Mouse (Mus musculus) macrophage (primary cell): Measurements from ENCODE around the gene Tas1r3. TPM values are rescaled to one million over a fixed set of nuclear protein-coding genes. Genes with fewer than 3 reads are reported as not detected.

ENCODE experiments used
- H3K27ac ChIP-seq: fragments of 350-480 bp; formaldehyde crosslinking; 2 replicates; pipeline ENCODE4 v1.9.0; 2021
- H3K36me3 ChIP-seq: fragments of 350-480 bp; formaldehyde crosslinking; 2 replicates; pipeline ENCODE4 v1.9.0; 2021; ENCODE audit errors: inconsistent target
- H3K4me3 ChIP-seq: fragments of 350-480 bp; formaldehyde crosslinking; 2 replicates; pipeline ENCODE4 v1.9.0; 2021; ENCODE audit errors: inconsistent target
- H3K79me2 ChIP-seq: fragments of 350-480 bp; formaldehyde crosslinking; 2 replicates; pipeline ENCODE4 v1.9.0; 2021; ENCODE audit errors: inconsistent target
- WGBS: methylation state at CpG from one replicate; pipeline ENCODE4 v1.1.7; 2026; ENCODE audit warnings: inconsistent platforms; ENCODE audit not compliant: missing documents; 5-methylcytosine and 5-hydroxymethylcytosine counted together
- polyA plus RNA-seq: library from polyadenylated mRNA; stranded (reverse); fragments of 250-400 nt; gene quantifications from 3 replicates; pipeline ENCODE4 v1.2.4, GENCODE M21; 2018; ENCODE audit warnings: inconsistent platforms

Tas1r3 gene
- polyA plus RNA-seq, 1 experiment from 2014 or later = 0.04 TPM

DNA sequence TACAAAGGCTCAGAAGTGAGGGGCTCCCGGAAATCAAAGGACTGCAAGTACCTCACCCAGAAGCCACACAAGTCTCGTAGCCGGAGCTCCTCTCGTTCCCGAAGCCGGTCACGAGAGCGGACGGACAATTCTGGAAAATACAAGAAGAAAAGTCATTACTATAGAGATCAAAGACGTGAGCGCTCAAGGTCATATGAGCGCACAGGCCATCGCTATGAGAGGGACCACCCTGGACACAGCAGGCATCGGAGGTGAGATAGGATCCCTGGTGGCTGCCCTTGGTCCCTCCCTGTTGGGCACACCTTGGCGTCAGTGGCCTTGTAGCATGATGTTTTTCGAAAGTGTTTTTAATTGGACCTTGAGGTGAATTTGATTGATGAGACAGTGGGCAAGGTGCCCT is 39.7 kb downstream of the Tas1r3 start:
- peaks cover 69% of the 10 kb centered on the region for H3K79me2 ChIP-seq
- peaks cover 83% of the 10 kb centered on the region for H3K36me3 ChIP-seq
- no peak overlapping the region for H3K4me3 ChIP-seq
- WGBS = 97% methylated on average over 16 of the region's 16 CpGs
- H3K27ac ChIP-seq = no peak overlapping the region

DNA sequence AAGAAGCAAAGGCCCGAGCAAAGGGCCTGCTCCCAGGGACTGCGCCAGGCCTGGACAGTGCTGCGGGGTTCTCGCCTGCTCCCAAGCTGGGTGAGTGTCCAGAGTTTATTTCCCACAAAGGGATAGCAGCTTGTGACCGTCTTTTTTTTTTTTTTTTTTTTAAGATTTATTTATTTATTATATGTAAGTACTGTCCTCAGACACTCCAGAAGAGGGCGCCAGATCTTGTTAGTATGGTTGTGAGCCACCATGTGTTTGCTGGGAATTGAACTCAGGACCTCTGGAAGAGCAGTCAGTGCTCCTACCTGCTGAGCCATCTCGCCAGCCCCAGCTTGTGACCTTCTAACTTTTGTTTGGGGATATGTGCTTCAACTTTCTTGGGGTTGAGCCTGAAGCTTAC is 42.1 kb downstream of the Tas1r3 start:
- Histone ChIP-seq H3K36me3 (peaks cover 92% of the 10 kb centered on the region), H3K27ac (no peak overlapping the region), H3K79me2 (peaks cover 93% of the 10 kb centered on the region), H3K4me3 (no peak overlapping the region)
- 93% methylated on average over 6 of the region's 7 CpGs for WGBS

DNA sequence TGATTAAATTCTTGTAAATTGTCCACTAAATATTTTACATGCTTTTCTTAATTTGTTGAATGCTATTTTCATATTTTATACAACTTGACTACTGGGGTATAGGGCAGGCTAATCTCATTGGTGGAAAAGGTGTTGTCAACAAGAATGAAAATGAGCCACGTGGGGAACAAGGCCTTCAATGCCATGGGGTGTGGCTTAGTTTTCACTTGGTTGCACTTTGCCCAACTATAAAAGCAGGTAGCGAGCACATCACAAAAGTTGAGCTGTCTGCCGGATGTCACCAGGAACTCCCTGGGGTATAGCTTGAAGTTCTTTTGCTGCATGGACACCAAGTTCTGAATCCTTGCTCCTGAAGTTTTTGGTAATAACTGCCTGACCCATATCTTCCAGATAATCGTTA is 45.6 kb downstream of the Tas1r3 start:
- no peak overlapping the region for H3K27ac ChIP-seq
- WGBS = 94% methylated on average over 4 of the region's 4 CpGs

DNA sequence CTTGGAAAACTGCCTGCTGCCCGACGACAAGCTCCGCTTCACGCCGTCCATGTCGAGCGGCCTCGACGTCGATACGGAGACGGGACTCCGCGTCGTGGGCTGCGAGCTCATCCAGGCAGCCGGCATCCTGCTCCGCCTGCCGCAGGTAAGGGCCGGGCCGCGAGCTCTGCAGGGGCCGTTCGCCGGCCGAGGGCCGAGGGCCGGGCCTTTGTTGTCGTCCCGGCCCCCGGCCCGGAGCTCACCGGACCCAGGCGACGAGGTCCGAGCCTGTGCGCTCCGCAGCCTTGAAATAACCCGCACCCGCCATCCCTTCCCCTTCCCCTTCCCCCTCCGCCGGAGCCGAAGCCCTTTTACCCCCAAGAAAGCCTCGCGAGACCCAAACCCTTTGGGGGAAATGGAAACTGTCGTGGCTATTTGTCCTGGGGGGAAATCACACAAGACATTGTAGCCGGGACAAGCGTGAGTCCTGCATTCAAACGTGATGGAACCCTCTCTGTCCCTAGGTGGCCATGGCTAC is 50.4 kb downstream of the Tas1r3 start:
- WGBS = under 1% methylated on average over 44 of the region's 49 CpGs
- H3K36me3 ChIP-seq = peaks cover 59% of the 10 kb centered on the region
- peak overlapping the region; percentile 59 for H3K27ac ChIP-seq
- H3K79me2 ChIP-seq = peaks cover 58% of the 10 kb centered on the region
- peak overlapping the region; percentile 93 for H3K4me3 ChIP-seq

More for the DNA sequence above, 45.6 kb downstream of the Tas1r3 start:
- Histone ChIP-seq H3K36me3 (peaks cover 80% of the 10 kb centered on the region), H3K4me3 (no peak overlapping the region), H3K79me2 (peaks cover 100% of the 10 kb centered on the region)

DNA sequence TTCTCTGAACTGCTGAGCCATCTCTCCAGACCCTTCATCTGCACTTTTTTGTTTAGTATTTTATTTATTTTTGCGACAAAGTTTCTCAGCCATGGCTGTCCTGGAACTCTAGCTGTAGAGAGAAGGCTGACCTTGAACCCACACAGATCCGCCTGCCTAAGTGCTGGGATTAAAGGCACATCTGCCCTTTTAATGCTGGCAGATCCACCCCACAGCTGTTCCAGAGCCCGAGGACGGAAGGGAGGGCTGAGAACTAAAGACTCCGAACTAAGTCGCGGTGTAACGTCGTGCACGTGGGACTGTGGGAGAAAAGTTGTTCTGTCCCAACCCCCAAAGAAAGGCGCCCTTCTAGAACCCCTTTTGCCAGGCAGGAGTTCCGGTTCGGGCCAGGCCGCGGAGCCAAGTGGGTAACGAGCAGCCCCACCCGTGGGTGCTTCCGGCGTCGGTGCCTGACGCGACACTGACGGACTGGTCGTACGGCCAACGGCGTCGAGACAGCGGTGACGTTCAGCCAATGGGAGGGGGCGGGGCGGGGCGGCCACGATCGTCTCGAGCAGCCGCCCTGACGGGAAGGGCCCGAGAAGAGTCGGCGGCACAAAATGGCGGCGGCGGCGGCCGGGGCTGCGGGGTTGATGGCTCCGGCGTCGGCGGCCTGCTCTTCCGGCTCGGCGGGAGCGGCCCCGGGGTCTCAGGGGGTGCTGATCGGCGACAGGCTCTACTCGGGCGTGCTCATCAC is 51.1 kb downstream of the Tas1r3 start, which contains the start of gene Ccnl2:
TSS of gene Ccnl2 (plus strand) at position 561 of the 736 bp plus-strand sequence.
- Histone ChIP-seq H3K79me2 (peaks cover 58% of the 10 kb centered on the region), H3K4me3 (peak within 1 kb of the TSS; percentile 93), H3K36me3 (peaks cover 59% of the 10 kb centered on the region), H3K27ac (peak within 1 kb of the TSS; percentile 73)
- 2% methylated on average over 42 of the region's 60 CpGs for WGBS

Other genes starting within 250 kb of the Tas1r3 start
- gene Cdk11b, start 238.5 kb downstream of the Tas1r3 start, polyA plus RNA-seq = 67.8 to 153 TPM (median 75.9 TPM) in 3 replicates
- gene Gm10563, start 218.0 kb downstream of the Tas1r3 start, polyA plus RNA-seq = not detected in 3 replicates
- gene Mmp23, start 210.0 kb downstream of the Tas1r3 start, polyA plus RNA-seq = not detected in 3 replicates
- 9.5 to 29.7 TPM (median 12.3 TPM) in 3 replicates for gene Mib2, start 194.2 kb downstream of the Tas1r3 start, polyA plus RNA-seq
- gene Fndc10, start 169.0 kb downstream of the Tas1r3 start, polyA plus RNA-seq = 1.1 to 1.9 TPM (median 1.4 TPM) in 3 replicates
- gene Ssu72, start 158.6 kb downstream of the Tas1r3 start, polyA plus RNA-seq = 125 to 264 TPM (median 166 TPM) in 3 replicates
- gene Tmem240, start 128.6 kb downstream of the Tas1r3 start, polyA plus RNA-seq = 0.10 to 1.0 TPM (median 0.32 TPM) in 3 replicates
- gene Atad3a, start 102.3 kb downstream of the Tas1r3 start, polyA plus RNA-seq = 11.3 to 32.7 TPM (median 12.1 TPM) in 3 replicates
- gene Vwa1, start 88.7 kb downstream of the Tas1r3 start, polyA plus RNA-seq = 0.09 to 0.10 TPM in 2 of 3 replicates, not detected in the other
- gene Tmem88b, start 77.5 kb downstream of the Tas1r3 start, polyA plus RNA-seq = not detected in 3 replicates
- gene Ankrd65, start 72.9 kb downstream of the Tas1r3 start, polyA plus RNA-seq = not detected in 3 replicates
- gene Mrpl20, start 60.5 kb downstream of the Tas1r3 start, polyA plus RNA-seq = 60.1 to 101 TPM (median 65.9 TPM) in 3 replicates
- 21.9 to 54.1 TPM (median 31.3 TPM) in 3 replicates for gene Ccnl2, start 50.9 kb downstream of the Tas1r3 start, polyA plus RNA-seq
- 66.8 to 92.5 TPM (median 68.1 TPM) in 3 replicates for gene Aurkaip1, start 32.1 kb downstream of the Tas1r3 start, polyA plus RNA-seq
- gene Mxra8, start 23.7 kb downstream of the Tas1r3 start, polyA plus RNA-seq = 0.19 to 1.1 TPM (median 0.32 TPM) in 3 replicates
- gene Dvl1, start 16.0 kb downstream of the Tas1r3 start, polyA plus RNA-seq = 6.2 to 13.8 TPM (median 12.2 TPM) in 3 replicates
- 6.6 to 11.4 TPM (median 8.7 TPM) in 3 replicates for gene Cptp, start 6.1 kb upstream of the Tas1r3 start, polyA plus RNA-seq
- gene Ints11, start 6.2 kb upstream of the Tas1r3 start, polyA plus RNA-seq = 11.2 to 22.1 TPM (median 18.6 TPM) in 3 replicates
- gene Pusl1, start 28.4 kb upstream of the Tas1r3 start, polyA plus RNA-seq = 12.4 to 21.3 TPM (median 17.4 TPM) in 3 replicates
- 8.2 to 8.7 TPM (median 8.3 TPM) in 3 replicates for gene Acap3, start 28.5 kb upstream of the Tas1r3 start, polyA plus RNA-seq
- 55.7 to 67.6 TPM (median 65.4 TPM) in 3 replicates for gene Ube2j2, start 80.5 kb upstream of the Tas1r3 start, polyA plus RNA-seq
- gene C1qtnf12, start 99.0 kb upstream of the Tas1r3 start, polyA plus RNA-seq = 5.3 to 17.5 TPM (median 14.9 TPM) in 3 replicates
- gene B3galt6, start 129.3 kb upstream of the Tas1r3 start, polyA plus RNA-seq = 1.4 to 6.1 TPM (median 2.9 TPM) in 3 replicates
- 261 to 438 TPM (median 289 TPM) in 3 replicates for gene Sdf4, start 129.5 kb upstream of the Tas1r3 start, polyA plus RNA-seq
- gene Tnfrsf4, start 150.5 kb upstream of the Tas1r3 start, polyA plus RNA-seq = 0.47 to 0.95 TPM (median 0.93 TPM) in 3 replicates
- 0.29 to 0.30 TPM in 2 of 3 replicates, not detected in the other for gene Tnfrsf18, start 162.8 kb upstream of the Tas1r3 start, polyA plus RNA-seq
- gene Ttll10, start 196.1 kb upstream of the Tas1r3 start, polyA plus RNA-seq = not detected in 3 replicates
- gene 9430015G10Rik, start 246.6 kb upstream of the Tas1r3 start, polyA plus RNA-seq = 3.9 to 7.6 TPM (median 5.1 TPM) in 3 replicates